Mouse (Mus musculus): ENCODE results near the gene Foxn4.
A peak's percentile ranks its signal among the peaks of the same experiment; 100 is the strongest.

Foxn4 gene

DNA sequence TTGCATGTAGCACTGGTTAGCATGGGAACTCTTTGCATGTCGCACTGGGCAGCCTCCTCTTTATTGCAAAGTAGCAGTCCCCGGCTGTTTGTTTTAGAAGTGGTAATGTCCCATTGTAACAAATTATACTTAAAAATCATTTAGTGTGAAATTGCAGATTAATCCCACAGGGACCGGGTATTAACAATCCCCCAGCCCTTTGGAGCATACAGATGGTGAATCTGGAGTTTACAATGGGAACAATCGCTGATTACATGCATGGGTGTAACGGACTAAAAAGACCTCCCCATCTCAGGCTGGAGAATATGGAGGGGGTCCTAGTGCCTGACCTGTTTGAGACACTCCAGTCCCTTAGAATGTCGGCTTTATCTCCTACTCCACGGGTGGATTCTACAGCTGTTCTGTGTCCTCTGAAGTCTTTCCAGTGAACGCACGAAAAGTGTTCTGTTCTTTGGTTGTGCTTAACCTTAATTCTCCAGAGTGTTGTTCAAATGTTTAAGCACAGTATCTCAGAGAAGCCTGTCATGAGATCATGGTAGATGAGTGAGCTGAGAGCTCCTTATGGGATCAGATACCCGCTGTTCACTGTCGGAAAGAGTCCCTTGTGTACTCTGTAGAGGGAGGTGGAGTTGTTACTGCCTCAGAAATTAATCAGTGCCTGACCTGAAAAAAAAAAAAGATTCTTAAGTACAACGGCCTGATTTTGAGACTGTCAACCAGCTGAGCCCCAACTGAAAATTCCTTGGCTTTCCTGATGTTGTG is 6.0 kb upstream of the Foxn4 start:
- no peak for DNase-seq

DNA sequence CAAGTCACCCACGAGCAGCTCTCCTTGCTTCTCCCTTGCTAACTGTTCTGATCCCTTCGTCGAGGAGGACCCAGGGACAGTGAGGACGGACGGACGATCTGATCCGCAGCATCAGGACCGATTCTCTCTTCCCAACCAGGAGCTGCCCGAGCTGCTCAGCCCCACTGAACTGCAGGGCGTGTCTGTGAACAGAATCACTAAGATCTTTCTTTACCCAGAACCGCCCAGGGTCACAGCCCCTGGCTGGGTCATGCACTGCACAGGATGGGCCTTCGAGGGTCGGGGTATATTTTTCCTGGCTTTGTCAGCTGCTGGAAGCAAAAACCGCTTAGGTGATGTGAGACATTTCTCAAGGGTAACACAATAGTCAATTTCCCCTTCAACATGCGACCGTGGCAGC is 2.4 kb upstream of the Foxn4 start:
- DNase-seq, result no peak

DNA sequence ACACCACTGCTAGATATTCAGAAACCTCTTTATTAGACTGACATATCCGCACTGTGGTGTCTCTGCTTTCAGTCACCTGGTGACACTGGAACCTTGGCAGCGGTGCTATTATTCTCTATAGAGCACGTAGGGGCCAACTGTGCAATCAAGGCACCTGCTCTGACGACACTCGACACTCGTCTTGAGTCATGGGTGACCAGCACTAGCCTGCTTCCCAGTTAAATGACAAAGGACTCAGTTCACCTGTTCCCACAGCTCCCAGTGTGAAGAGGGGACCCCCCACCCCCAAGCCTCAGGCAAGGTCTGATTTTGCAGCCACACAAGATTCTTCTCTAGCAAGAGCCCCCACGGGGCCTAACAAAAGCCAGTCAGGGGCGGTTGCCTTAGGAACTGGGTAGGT is 1.7 kb upstream of the Foxn4 start:
- no peak for DNase-seq

DNA sequence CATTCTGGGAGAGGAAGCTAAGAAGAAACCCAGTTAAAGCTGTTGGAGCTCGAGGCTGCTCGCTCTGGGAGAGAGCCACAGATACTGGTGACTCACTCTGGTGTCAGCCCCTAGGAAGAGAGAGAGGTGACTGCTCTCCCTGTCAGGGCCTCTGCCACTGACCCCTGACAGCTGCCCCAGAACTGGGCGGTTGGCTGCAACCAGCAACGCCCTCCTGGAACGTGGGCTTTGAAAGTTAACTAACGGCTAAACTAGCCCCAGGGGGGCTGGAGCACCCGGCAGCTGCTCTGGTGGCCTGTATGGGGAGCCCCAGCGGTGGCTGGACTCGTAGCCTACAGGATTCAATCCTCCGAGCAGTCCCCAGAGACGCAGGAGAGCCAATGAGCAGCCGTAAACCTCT is 3.6 kb downstream of the Foxn4 start:
- peak; percentile 13 for DNase-seq

DNA sequence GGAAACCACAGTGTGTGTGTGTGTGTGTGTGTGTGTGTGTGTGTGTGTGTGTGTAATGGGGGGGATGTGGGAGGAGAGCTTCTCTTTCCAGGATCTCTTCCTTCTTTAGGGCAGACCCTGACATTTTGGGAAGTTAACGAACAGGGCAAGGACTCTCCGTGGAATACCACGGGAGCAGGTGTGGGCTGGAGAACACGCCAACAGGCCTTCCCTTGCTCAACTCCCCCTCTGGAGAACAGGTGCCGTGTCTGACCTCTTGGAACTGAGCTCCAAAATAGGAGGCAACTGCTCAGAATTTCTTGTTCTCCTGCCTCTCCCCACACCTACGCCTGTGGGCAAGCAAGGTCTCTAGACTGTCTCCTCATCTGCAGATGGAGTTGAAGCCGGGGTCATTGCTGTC is 4.1 kb downstream of the Foxn4 start:
- DNase-seq, result no peak

- peak; percentile 67 for DNase-seq
These were observed 5.0 kb downstream of the Foxn4 start for GRCm38 (mm10) chr5:114268646-114269045.

GRCm38 (mm10) chr5:114264791-114265190 is 8.8 kb downstream of the Foxn4 start:
- DNase-seq, result no peak

- no peak for DNase-seq
These were observed 9.6 kb downstream of the Foxn4 start for GRCm38 (mm10) chr5:114264030-114264459.

DNA sequence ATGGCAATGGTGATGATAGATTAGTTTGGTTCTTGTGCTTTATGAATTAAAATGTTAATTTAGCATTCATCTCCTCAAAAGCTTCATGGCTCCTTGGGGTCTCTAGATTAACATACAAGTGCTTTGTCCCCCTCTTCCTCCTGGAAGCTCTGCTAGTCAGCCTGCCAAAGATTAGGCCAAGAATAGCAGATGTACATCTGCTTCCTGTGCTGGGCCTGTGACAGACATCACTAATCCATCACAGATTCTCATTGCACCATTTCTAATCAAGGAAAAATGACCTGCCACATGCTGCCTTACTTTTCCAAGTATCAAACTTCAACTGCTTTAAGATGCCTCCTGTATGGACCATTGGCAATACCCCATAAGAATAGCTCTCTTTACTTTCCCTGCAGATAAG is 12.1 kb downstream of the Foxn4 start:
- DNase-seq, result no peak

DNA sequence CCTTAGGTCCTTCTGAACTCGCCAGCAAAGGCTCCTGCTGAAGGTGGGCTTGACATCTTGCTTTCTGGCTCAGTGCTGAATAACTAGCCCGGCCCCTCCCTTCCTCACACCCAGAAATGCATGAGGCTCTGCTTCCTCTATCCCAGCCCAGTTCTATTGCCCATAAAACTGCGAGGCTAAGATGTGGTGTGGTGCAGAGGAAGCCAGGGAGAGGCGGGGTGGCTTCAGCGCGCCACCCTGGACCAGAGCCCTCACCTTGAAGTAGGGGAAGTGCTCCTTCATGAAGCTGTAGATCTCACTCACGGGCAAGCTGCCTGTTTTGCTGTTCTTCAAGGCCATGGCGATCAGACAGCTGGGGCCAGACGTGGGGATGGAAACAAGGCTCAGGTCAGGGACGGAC is 14.1 kb downstream of the Foxn4 start:
- DNase-seq, result no peak

- peak; percentile 82 for DNase-seq
These were observed 25.4 kb downstream of the Foxn4 start for GRCm38 (mm10) chr5:114248174-114248589.

DNA sequence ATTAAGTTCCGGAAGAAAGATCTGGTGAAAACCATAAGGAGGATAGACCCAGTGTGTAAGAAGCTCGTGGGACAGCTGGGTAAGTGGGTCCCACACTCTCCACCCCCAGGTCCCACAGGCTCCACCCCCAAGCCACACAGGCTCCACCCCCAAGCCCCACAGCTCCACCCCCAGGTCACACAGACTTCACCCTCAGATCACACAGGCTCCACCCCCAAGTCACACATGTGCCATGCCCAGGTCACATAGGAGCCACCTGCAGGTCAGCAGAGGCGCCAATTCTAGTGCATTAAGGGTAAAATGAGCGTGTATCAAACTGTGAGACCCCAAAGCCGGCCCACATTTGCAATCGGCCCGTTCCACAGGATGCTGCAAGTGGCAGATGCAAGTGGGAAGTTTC is 27.1 kb downstream of the Foxn4 start:
- DNase-seq, result no peak

- DNase-seq, result no peak
These were observed 33.9 kb downstream of the Foxn4 start for GRCm38 (mm10) chr5:114239737-114240136.

DNA sequence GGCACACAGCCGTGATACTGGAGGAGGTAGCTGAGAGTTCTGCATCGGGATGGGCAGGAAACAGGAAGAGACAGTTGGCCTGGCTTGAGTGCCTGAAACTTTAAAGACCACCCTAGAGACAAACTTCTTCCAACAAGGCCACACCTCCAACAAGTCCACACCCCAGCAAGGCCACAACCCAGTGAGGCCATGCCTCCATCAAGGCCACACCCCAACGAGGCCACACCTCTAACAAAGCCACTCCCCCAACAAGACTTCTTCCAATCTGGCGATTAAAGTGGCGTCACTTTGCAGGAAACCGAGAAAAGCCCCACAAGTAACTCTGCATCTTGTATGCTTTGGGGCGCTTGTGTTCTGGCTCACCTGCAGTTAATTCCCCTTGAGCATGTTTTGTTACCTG is 34.7 kb downstream of the Foxn4 start:
- peak; percentile 38 for DNase-seq

DNA sequence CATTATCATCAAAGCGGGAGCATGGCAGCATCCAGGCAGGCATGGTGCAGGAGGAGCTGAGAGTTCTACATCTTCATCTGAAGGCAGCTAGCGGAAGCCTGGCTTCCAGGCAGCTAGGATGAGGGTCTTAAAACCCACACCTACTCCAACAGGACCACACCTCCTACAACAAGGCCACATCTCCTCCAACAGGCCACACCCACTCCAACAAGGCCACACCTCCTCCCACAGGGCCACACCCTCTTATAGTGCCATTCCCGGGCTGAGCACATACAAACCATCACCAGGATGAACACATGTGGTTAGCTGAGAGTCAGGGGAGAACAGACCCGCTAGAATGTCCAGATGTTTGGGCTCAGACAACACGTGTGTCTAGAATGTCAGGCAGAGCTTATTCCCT is 44.7 kb downstream of the Foxn4 start:
- DNase-seq, result no peak

- no peak for DNase-seq
These were observed 47.6 kb downstream of the Foxn4 start for GRCm38 (mm10) chr5:114226051-114226450.

- DNase-seq, result no peak
These were observed 54.8 kb downstream of the Foxn4 start for GRCm38 (mm10) chr5:114218771-114219170.

- peak; percentile 36 for DNase-seq
These were observed 60.4 kb downstream of the Foxn4 start for GRCm38 (mm10) chr5:114213183-114213582.

DNA sequence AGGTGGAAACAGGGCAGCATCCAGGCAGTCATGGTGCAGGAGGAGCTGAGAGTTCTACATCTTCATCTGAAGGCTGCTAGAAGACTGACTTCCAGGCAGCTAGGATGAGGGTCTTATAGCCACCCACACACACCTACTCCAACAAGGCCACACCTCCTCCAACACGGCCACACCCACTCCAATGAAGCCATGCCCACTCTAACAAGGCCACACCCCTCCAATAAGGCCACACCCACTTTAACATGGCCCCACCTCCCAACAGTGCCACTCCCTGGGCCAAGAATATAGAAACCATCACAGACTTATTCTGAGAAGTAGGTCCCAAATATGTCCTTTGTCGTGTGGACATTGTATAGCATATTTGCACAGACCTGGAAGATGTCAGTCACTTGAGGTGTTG is 67.4 kb downstream of the Foxn4 start:
- no peak for DNase-seq

All from lung, postnatal 10 days (tissue).